Mouse (Mus musculus) retina, adult 2 months (tissue): ENCODE results near the gene Gpr22.

Experiments
- DNase-seq: peaks from one replicate; pipeline ENCODE4 v3.0.0-alpha.2; 2012; ENCODE audit warnings: low read depth, low spot score

Gpr22 gene

GRCm38 (mm10) chr12:31713600-31713999 lies at the start of gene Gpr22:
Gpr22 (minus strand) TSS chr12:31713947.
- no peak for DNase-seq

DNA sequence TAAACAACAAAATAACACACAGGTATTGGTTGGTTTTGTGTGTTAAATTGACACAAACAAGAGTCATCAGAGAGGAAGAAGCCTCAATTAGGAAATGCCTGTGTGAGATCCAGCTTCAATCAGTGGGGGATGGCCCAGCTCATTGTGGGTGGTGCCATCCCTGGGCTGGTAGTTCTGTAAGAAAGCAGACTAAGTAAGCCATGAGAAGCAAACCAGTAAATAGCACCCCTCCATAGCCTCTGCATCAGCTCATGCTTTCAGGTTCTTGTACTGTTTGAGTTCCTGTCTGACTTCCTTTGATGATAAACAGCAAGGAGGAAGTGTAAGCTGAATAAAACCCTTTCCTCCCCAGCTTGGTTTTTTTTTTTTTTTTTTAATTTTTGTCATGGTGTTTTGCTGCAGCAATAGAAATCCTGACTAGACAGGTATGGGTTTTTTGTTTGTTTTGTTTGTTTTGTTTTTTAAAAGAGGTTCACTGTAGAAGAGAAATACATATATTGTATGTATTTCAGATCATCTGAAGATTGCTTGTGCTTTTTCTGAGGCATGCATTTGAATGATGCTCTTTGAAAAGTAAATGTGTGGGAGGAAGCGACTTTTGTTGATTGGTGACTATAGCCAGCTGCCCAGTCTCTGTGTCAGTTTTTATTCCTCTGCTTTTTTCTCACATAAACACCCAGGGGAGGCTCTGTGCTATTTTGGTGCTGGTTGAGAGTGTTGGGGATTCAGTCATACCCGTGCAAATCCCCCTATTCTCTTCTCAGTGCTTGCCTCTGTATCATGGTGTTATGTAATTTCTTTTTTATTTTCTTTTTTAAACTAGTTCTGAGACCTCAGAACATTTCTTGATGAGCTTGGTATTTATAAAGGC lies 42.4 kb upstream of the Gpr22 start:
- DNase-seq, result no peak

GRCm38 (mm10) chr12:31754465-31754864 lies 40.7 kb upstream of the Gpr22 start:
- no peak for DNase-seq

GRCm38 (mm10) chr12:31749846-31750245 lies 36.1 kb upstream of the Gpr22 start:
- no peak for DNase-seq

DNA sequence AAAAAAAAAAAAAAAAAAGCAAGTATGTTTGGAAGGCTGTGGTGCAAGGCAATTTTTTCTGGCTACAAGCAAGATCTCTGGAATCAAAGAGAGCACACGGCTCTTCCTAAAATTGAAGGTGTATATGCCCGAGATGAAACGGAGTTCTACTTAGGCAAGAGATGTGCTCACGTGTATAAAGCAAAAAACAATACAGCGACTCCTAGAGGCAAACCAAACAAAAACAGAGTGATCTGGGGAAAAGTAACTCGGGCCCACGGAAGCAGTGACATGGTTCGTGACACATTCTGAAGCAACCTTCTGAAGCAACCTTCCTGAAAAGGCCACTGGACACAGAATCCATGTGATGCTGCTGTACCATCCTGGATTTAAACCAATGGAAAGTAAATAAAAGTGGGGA lies 33.6 kb upstream of the Gpr22 start:
- DNase-seq, result no peak

- DNase-seq, result no peak
These were observed 20.9 kb upstream of the Gpr22 start for GRCm38 (mm10) chr12:31734616-31735015.

DNA sequence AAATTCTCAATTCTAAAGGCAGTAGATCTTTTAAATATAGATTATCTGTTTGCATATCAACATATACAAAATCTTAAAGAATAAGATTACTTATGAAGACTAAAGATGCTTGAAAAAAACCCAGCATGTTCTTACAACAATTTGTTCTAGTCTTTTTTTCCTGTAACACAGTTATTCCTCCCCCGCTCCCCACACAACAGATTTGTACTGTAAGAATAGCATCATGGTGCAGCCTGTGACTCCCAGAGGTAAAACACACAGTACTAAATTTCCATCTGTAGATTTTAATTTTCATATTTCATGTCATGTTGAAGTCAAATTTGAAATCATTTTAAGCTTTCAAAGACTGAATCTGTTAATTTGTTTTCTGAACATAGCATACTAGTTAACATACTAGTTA lies 16.4 kb upstream of the Gpr22 start:
- no peak for DNase-seq

DNA sequence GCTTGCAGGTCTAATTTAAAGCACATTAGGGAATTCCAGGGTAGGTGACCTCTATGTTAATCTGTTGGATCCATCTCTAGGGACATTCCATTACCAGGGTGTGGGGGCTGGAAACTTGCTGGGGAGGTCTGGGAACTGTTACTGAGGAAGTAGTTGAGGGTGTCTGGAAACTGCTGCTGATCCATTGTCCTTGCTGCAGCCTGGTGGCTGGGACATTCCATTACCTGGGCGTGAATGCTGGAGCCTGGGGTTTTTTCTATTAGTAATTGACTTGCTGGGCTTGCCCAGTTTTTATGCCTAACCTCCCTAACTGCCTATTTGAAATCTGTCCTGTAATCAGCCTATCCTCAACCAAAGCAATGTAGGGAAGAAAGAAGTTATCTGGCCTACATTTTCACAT lies 13.0 kb upstream of the Gpr22 start:
- DNase-seq, result no peak

- DNase-seq, result no peak
These were observed 11.9 kb upstream of the Gpr22 start for GRCm38 (mm10) chr12:31725511-31726275.

- DNase-seq, result no peak
These were observed 10.8 kb upstream of the Gpr22 start for GRCm38 (mm10) chr12:31724576-31724975.

GRCm38 (mm10) chr12:31719586-31720275 lies 6.0 kb upstream of the Gpr22 start:
- no peak for DNase-seq

GRCm38 (mm10) chr12:31714070-31714469 lies 323 bp upstream of the Gpr22 start:
- no peak for DNase-seq

- no peak for DNase-seq
These were observed 1.0 kb downstream of the Gpr22 start for GRCm38 (mm10) chr12:31712727-31713126.

GRCm38 (mm10) chr12:31712233-31712632 lies 1.5 kb downstream of the Gpr22 start:
- no peak for DNase-seq

DNA sequence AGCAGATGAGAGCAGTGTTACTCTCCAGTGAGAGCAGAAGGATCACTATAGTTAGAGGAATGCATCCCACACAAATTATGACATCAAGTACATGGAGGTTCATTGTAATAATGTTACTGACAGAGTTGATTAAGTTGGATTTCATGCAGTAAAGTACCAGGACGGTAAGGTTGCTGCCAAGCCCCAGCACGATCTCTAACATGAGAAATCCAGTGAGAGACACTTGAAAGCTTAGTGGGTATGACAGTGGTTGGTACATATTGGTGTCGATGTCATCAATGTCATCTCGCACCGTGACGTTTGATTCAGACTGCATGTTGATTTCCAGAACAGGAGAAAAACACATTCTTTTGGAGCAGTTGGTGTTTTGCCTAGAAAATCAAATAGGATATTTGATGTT lies 4.1 kb downstream of the Gpr22 start:
- DNase-seq, result no peak

DNA sequence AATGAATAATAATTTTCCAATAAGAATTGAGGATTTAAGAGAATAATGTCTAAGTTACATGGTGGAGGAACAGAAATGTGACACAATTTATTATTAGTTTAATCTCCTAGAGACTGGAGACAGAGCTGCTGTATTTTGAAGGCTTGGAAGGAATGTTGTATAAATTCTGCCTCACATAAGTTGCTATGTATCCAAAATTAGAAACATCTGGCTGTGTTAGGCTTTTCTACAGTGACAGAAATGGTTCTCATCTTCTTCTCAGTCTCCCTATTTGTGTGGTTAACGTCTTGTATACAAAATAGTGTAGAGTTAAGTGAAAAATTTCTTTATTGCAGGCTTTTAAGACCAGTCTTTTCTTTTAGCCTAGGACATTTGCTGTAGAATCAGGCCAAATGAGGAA lies 6.2 kb downstream of the Gpr22 start:
- DNase-seq, result no peak

DNA sequence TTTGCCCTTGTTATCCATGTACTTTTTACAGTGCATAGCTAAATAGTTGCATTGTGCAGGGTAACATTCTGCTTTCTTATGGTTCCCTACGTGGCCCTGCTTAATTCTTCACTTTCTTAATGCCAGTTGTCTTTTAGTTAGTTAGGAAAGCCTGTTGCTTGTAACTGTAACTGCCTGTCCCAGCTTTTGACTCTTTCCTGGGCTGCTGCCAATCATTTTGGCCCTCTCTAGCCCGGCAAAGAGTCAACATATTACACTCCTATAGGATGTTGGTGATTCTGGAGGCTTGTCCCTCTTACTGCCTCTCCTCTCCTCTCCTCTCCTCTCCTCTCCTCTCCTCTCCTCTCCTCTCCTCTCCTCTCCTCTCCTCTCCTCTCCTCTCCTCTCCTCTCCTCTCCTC lies 7.6 kb downstream of the Gpr22 start:
- DNase-seq, result no peak

DNA sequence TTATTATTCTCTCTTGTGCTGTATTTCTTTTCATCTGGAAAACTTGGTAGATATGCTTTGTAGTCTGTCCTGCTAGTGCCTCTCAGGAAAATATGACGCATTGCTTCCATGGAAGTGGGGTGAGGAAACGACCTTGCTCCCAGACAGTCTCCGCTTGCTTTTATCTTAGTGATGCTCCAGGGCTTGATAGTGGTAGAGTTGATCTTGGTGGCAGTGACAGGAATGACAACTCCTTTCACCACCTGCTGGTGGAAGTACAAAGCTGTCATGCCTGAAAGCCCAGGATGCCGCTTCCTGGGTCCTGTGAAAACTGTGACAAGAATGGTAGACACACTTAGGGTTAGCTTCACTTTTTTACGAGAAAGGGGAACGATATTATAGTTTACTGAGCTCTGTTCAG lies 9.8 kb downstream of the Gpr22 start:
- no peak for DNase-seq

DNA sequence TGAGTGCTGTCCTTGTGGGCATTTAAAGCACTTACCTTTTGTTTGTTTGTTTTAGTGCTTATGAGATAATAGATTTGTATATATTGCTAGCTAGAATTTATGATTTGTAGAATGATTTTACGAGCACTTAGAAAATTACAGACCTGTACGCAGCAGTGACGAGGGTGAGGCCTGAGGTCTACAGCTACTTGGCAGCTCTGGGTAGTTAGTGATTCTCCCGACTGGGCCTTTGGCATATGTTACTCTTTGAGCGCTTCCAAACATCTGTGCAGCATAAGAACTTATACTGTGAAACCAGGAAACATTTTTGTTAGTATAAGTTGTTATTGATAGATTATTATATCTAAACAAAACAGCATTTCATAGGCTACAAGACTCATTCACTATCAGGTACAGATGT lies 12.3 kb downstream of the Gpr22 start:
- DNase-seq, result no peak

GRCm38 (mm10) chr12:31700623-31701347 lies 13.0 kb downstream of the Gpr22 start:
- DNase-seq, result no peak

DNA sequence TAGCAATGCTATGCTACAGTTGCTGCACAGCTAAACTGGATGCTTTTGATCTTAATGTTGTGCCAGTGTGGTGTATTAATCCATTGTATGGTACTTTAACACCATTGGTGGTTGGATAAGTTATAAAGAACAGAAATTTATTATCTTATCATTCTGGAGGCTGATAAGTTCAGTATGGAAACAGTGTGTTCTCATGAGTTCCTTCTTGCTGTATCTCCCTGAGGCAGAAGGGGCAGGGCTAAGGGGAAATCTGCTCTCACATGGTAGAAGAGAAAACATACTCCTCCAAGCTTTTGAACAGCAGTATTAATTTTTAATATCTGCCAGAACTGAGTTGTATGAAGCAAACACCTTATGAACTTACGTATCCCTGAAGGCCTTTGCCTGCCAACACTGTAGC lies 20.5 kb downstream of the Gpr22 start:
- DNase-seq, result no peak

DNA sequence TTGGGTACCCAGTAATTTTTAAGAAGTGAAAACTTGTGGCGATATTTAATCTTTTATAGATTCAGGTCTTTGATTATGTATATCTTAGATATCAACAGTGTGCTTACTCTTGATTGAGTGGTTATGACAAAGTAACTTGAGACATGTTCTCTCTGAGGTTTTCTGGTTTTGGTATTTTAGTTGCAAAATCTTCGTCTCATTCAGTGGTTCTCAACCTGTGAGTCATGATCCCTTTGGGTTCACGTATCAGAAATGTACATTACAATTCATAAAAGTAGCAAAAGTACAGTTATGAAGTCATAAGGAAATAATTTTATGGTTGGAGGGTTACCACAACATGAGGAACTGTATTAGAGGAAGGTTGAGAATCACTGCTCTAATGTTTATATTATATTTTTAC lies 27.1 kb downstream of the Gpr22 start:
- DNase-seq, result no peak
